Comparison of ENCODE assay signal across 8 mouse cellular contexts in genomic region chr10:34297299-34297979, GRCm38 (mm10). TPM values are rescaled to one million over a fixed set of nuclear protein-coding genes. Genes with fewer than 3 reads are reported as not detected.
A peak's percentile ranks its signal among the peaks of the same experiment; 100 is the strongest.
DNase-seq lines count a peak whose midpoint lies in the region; ATAC-seq and TF ChIP-seq lines count a peak whose summit lies in the region.

Tspyl4 (plus strand) TSS chr10:34297442.

- H3K9ac ChIP-seq in forebrain, embryonic 12.5 days: peak within 1 kb of the TSS; percentile 84
- peak within 1 kb of the TSS; percentile 78 for H3K9ac ChIP-seq in heart, postnatal 0 days (replicated peaks; ENCODE audit: low read depth, low read length)
- peak within 1 kb of the TSS; percentile 25 for H3K9ac ChIP-seq in liver, embryonic 14.5 days (replicated peaks)
- H3K9ac ChIP-seq in stomach, embryonic 15.5 days: peak within 1 kb of the TSS; percentile 54

- H3K9me3 ChIP-seq in E14TG2a.4 (ENCODE audit: low read length): no peaks in the 10 kb centered on the region
- no peaks in the 10 kb centered on the region for H3K9me3 ChIP-seq in forebrain, embryonic 12.5 days
- no peaks in the 10 kb centered on the region for H3K9me3 ChIP-seq in heart, postnatal 0 days (replicated peaks; ENCODE audit: control insufficient read depth, low read length)
- H3K9me3 ChIP-seq in liver, embryonic 14.5 days (ENCODE audit: control insufficient read depth, low read length): no peaks in the 10 kb centered on the region
- no peaks in the 10 kb centered on the region for H3K9me3 ChIP-seq in stomach, embryonic 15.5 days

- DNase-seq in heart, postnatal 0 days (ENCODE audit: low spot score): peak; percentile 97
- DNase-seq in kidney, postnatal 36 days: peak; percentile 96 to 97
- peak; percentile 76 to 79 (median 77) for DNase-seq in liver, embryonic 14.5 days (ENCODE audit: low read depth in 3 of 3, low spot score in 3 of 3)
- DNase-seq in neural tube, embryonic 10.5 days (ENCODE audit: extremely low spot score, low spot score): peak; percentile 94

- H3K27me3 ChIP-seq in E14TG2a.4 (ENCODE audit: insufficient read depth, low read length): peaks cover 20% of the 10 kb centered on the region
- no peaks in the 10 kb centered on the region for H3K27me3 ChIP-seq in forebrain, embryonic 12.5 days
- no peaks in the 10 kb centered on the region for H3K27me3 ChIP-seq in heart, postnatal 0 days (ENCODE audit: control insufficient read depth, insufficient read depth, low read length)
- H3K27me3 ChIP-seq in liver, embryonic 14.5 days (ENCODE audit: control insufficient read depth, insufficient read depth, low read length): no peaks in the 10 kb centered on the region; the same call in none of the 2 replicates
- H3K27me3 ChIP-seq in stomach, embryonic 15.5 days (replicated peaks): no peaks in the 10 kb centered on the region

- H3K27ac ChIP-seq in forebrain, embryonic 12.5 days: peak within 1 kb of the TSS; percentile 95
- peak within 1 kb of the TSS; percentile 68 for H3K27ac ChIP-seq in heart, postnatal 0 days (ENCODE audit: low read depth)
- H3K27ac ChIP-seq in liver, embryonic 14.5 days: no peak within 1 kb of the TSS
- H3K27ac ChIP-seq in stomach, embryonic 15.5 days: peak within 1 kb of the TSS; percentile 73

- under 1% methylated on average over 38 of the region's 38 CpGs for WGBS in forebrain, embryonic 12.5 days
- WGBS in heart, postnatal 0 days: under 1% methylated on average over 38 of the region's 38 CpGs
- WGBS in liver, embryonic 14.5 days (ENCODE audit: insufficient replicate concordance): under 1% methylated on average over 38 of the region's 38 CpGs
- under 1% methylated on average over 38 of the region's 38 CpGs for WGBS in stomach, embryonic 15.5 days

- H3K4me3 ChIP-seq in E14TG2a.4 (replicated peaks; ENCODE audit: low read length): peak within 1 kb of the TSS; percentile 92
- H3K4me3 ChIP-seq in forebrain, embryonic 12.5 days (replicated peaks): peak within 1 kb of the TSS; percentile 71
- H3K4me3 ChIP-seq in heart, postnatal 0 days (ENCODE audit: low read depth, low read length): peak within 1 kb of the TSS; percentile 83
- peak within 1 kb of the TSS; percentile 61 to 75 for H3K4me3 ChIP-seq in liver, embryonic 14.5 days (ENCODE audit: insufficient read depth in 1 of 2, low read depth in 2 of 2, low read length in 2 of 2)
- H3K4me3 ChIP-seq in stomach, embryonic 15.5 days (replicated peaks): peak within 1 kb of the TSS; percentile 73

- no peak for TF ChIP-seq CTCF in E14TG2a.4 (conservative IDR thresholded peaks at IDR 0.05; ENCODE audit: low read length)
- TF ChIP-seq CTCF in heart, postnatal 0 days (IDR thresholded peaks at IDR 0.05; ENCODE audit: low read depth): no peak
- no peak for TF ChIP-seq CTCF in liver, embryonic 14.5 days (IDR thresholded peaks at IDR 0.05; ENCODE audit: low read depth)

- ATAC-seq in cerebellum, adult (ENCODE audit: insufficient number of reproducible peaks, low FRiP score, low TSS enrichment): peak; percentile 88
- peak; percentile 99 for ATAC-seq in forebrain, embryonic 12.5 days (ENCODE audit: low FRiP score)
- peak; percentile 95 for ATAC-seq in heart, postnatal 0 days (ENCODE audit: insufficient read depth, low read depth)
- ATAC-seq in liver, embryonic 14.5 days (ENCODE audit: insufficient read depth): peak; percentile 91
- ATAC-seq in stomach, embryonic 15.5 days (ENCODE audit: insufficient read depth, low FRiP score, low read depth): peak; percentile 96

- peaks cover 8% of the 10 kb centered on the region; the same call in 1 of the 2 replicates for H3K36me3 ChIP-seq in E14TG2a.4 (ENCODE audit: insufficient read depth, low read length)
- no peaks in the 10 kb centered on the region for H3K36me3 ChIP-seq in forebrain, embryonic 12.5 days (replicated peaks)
- no peaks in the 10 kb centered on the region for H3K36me3 ChIP-seq in heart, postnatal 0 days (replicated peaks; ENCODE audit: control insufficient read depth, insufficient read depth, low read length)
- no peaks in the 10 kb centered on the region for H3K36me3 ChIP-seq in liver, embryonic 14.5 days (replicated peaks; ENCODE audit: control insufficient read depth, insufficient read depth, low read depth)
- no peaks in the 10 kb centered on the region for H3K36me3 ChIP-seq in stomach, embryonic 15.5 days

- no peak for TF ChIP-seq EP300 in heart, postnatal 0 days (IDR thresholded peaks at IDR 0.05; ENCODE audit: low read depth)
- no peak for TF ChIP-seq EP300 in liver, embryonic 14.5 days (IDR thresholded peaks at IDR 0.05; ENCODE audit: low read depth)

- peaks cover 30% of the 10 kb centered on the region for H3K4me1 ChIP-seq in E14TG2a.4 (replicated peaks; ENCODE audit: low read depth, low read length)
- peaks cover 40% of the 10 kb centered on the region for H3K4me1 ChIP-seq in forebrain, embryonic 12.5 days
- peaks cover 27% of the 10 kb centered on the region for H3K4me1 ChIP-seq in heart, postnatal 0 days (ENCODE audit: control insufficient read depth, insufficient read depth)
- H3K4me1 ChIP-seq in liver, embryonic 14.5 days (replicated peaks; ENCODE audit: control insufficient read depth in 2 of 2, insufficient read depth in 2 of 2, low read length in 1 of 2): 0 out of 4 replicates have a peak, but pooled peaks cover 0 to 4% of the 10 kb centered on the region in 2 experiments
- H3K4me1 ChIP-seq in stomach, embryonic 15.5 days: peaks cover 23% of the 10 kb centered on the region; the same call in 1 of the 2 replicates

- peak within 1 kb of the TSS; percentile 79 for H3K4me2 ChIP-seq in forebrain, embryonic 12.5 days
- peak within 1 kb of the TSS; percentile 93 for H3K4me2 ChIP-seq in heart, postnatal 0 days (ENCODE audit: low read depth, low read length)
- H3K4me2 ChIP-seq in liver, embryonic 14.5 days (ENCODE audit: low read depth): peak within 1 kb of the TSS; percentile 88
- H3K4me2 ChIP-seq in stomach, embryonic 15.5 days: peak within 1 kb of the TSS; percentile 96

RNA-seq across cellular contexts. Expression of gene Tspyl4, which starts in this region (rescaled TPM):
- polyA plus RNA-seq in forebrain, embryonic 12.5 days (2016; fragmentation: Nextera tagmentation; extraction: Ambion mirVana): 99.3 and 103 TPM in 2 replicates
- 28.6 and 29.8 TPM in 2 replicates for total RNA-seq in heart, postnatal 0 days (2014; rRNA removed; ENCODE audit: low replicate concordance)
- 14.2 and 15.4 TPM in 2 replicates for polyA plus RNA-seq in heart, postnatal 0 days (2015; fragmentation: Nextera tagmentation; extraction: Ambion mirVana)
- polyA plus RNA-seq in liver, embryonic 14.5 days (2012; rRNA removed): 0.29 and 0.42 TPM in 2 replicates
- 0.19 and 0.48 TPM in 2 replicates for polyA plus RNA-seq in liver, embryonic 14.5 days (2014; fragmentation: Nextera tagmentation; extraction: Ambion mirVana)
- polyA plus RNA-seq in stomach, embryonic 15.5 days (2015; fragmentation: Nextera tagmentation; extraction: Ambion mirVana): 14.7 and 15.9 TPM in 2 replicates

Comparison
In these comparisons a context has a peak if more than half of its experiments do, and no peak if none do; other contexts are left out.
1. RNA of gene Tspyl4 (polyA plus RNA-seq): 99.3 to 103 TPM in forebrain, embryonic 12.5 days, 14.7 to 15.9 TPM in stomach, embryonic 15.5 days and 14.2 to 15.4 TPM in heart, postnatal 0 days; 0.19 to 0.48 TPM in liver, embryonic 14.5 days; every median in the first group is over 10 times any median in the second.
2. Peak in DNase-seq, ATAC-seq, H3K4me3 ChIP-seq, H3K9ac ChIP-seq and H3K4me2 ChIP-seq in liver, embryonic 14.5 days; RNA of the gene not detected or under 1 TPM.
3. H3K9ac ChIP-seq: peak in every context shown above with its lines; median percentile 84 in forebrain, embryonic 12.5 days; 78 in heart, postnatal 0 days; 54 in stomach, embryonic 15.5 days; 25 in liver, embryonic 14.5 days.
4. Peak in every context shown above with its lines, with median percentiles within 50 percentile points of each other: H3K4me3 ChIP-seq, ATAC-seq, H3K4me2 ChIP-seq and DNase-seq.